Mouse (Mus musculus) cerebellum, adult 2 months (tissue): ENCODE data around the gene Tbcb.

Experiments used
- CTCF ChIP-seq: fragments of 200-500 bp; IDR thresholded peaks from 2 replicates; pipeline ENCODE4 v1.5.1; 2011; ENCODE audit warnings: low read depth, mild to moderate bottlenecking, control low read depth, low read length, moderate library complexity, borderline replicate concordance; ENCODE audit not compliant: insufficient read depth
- POLR2A ChIP-seq: fragments of 200-500 bp; IDR thresholded peaks from 2 replicates; pipeline ENCODE4 v1.6.1; 2011; ENCODE audit warnings: low read length, control low read depth, borderline replicate concordance; ENCODE audit not compliant: insufficient read depth

GRCm38 (mm10) chr7:30194101-30194831, 37.8 kb downstream of the Tbcb start:
- TF ChIP-seq CTCF (no peak), POLR2A (no peak)
